Mouse (Mus musculus) midbrain, postnatal 0 days (tissue): ENCODE data around the gene Slc38a10. TPM values are rescaled to one million over a fixed set of nuclear protein-coding genes. Genes with fewer than 3 reads are reported as not detected.
A peak's percentile ranks its signal among the peaks of the same experiment; 100 is the strongest.

Experiments used
- ATAC-seq: fragments of 200-750 bp; cut with Nextera tagmentation; 2 replicates; pipeline ENCODE4 v1.8.0; 2017; ENCODE audit warnings: moderate number of reproducible peaks, mild to moderate bottlenecking, moderate TSS enrichment, moderate library complexity; ENCODE audit not compliant: low FRiP score
- DNase-seq: peaks from one replicate; pipeline ENCODE4 v3.0.0-alpha.2; 2015; ENCODE audit warnings: low spot score
- H3K27ac ChIP-seq: fragments of 300-500 bp; sonication (generic); 2 replicates; pipeline ENCODE4 v1.5.1; 2014; ENCODE audit warnings: low read depth, mild to moderate bottlenecking, low read length, mixed read lengths
- H3K27me3 ChIP-seq: fragments of 300-500 bp; sonication (generic); 2 replicates; pipeline ENCODE4 v1.6.1; 2014; ENCODE audit warnings: low read length, control low read depth, mixed read lengths; ENCODE audit not compliant: insufficient read depth
- H3K36me3 ChIP-seq: fragments of 300-500 bp; sonication (generic); 2 replicates; pipeline ENCODE4 v1.6.1; 2014; ENCODE audit warnings: low read length, control low read depth, mixed read lengths; ENCODE audit not compliant: insufficient read depth
- H3K4me1 ChIP-seq: fragments of 300-500 bp; sonication (generic); 2 replicates; pipeline ENCODE4 v1.6.1; 2014; ENCODE audit warnings: mild to moderate bottlenecking, control low read depth, antibody characterized with exemption, low read length, mixed read lengths; ENCODE audit not compliant: insufficient read depth
- H3K4me2 ChIP-seq: fragments of 300-500 bp; sonication (generic); 2 replicates; pipeline ENCODE4 v1.6.1; 2014; ENCODE audit warnings: low read depth, mild to moderate bottlenecking, low read length, mixed read lengths; ENCODE audit not compliant: poor library complexity, severe bottlenecking
- H3K4me3 ChIP-seq: fragments of 300-500 bp; sonication (generic); 2 replicates; pipeline ENCODE4 v1.5.1; 2014; ENCODE audit warnings: low read depth, mild to moderate bottlenecking, low read length, moderate library complexity
- H3K9ac ChIP-seq: fragments of 300-500 bp; sonication (generic); replicated peaks from 2 replicates; pipeline ENCODE4 v1.6.1; 2014; ENCODE audit warnings: mild to moderate bottlenecking, low read length, moderate library complexity, mixed read lengths; ENCODE audit not compliant: poor library complexity, severe bottlenecking
- H3K9me3 ChIP-seq: fragments of 300-500 bp; sonication (generic); 2 replicates; pipeline ENCODE4 v1.6.1; 2016; ENCODE audit warnings: low read length, control low read depth
- CTCF ChIP-seq: IDR thresholded peaks from 2 replicates; pipeline ENCODE4 v1.5.1; 2016; ENCODE audit warnings: antibody characterized with exemption, mild to moderate bottlenecking
- WGBS: fragments of 180-500 bp; shearing (Covaris S2); extraction: QIAGEN DNeasy Blood & Tissue Kit; methylation state at CpG from one replicate; pipeline ENCODE4 v1.1.7; 2014; 5-methylcytosine and 5-hydroxymethylcytosine counted together
- polyA plus RNA-seq: library from polyadenylated mRNA; unstranded; fragments of >200 nt; fragmentation: Nextera tagmentation; extraction: Ambion mirVana; gene quantifications from 2 replicates; pipeline ENCODE4 v1.2.1, GENCODE M21; 2015
- total RNA-seq: library from RNA; depleted of rRNA; stranded (reverse); fragments of >200 nt; gene quantifications from 2 replicates; pipeline ENCODE4 v1.2.3, GENCODE M21; 2014

Gene Slc38a10
- total and polyA plus RNA-seq, 2 experiments from 2014 or later: 111 to 171 TPM

GRCm38 (mm10) chr11:120163207-120163606, 12.1 kb upstream of the Slc38a10 start:
- Histone ChIP-seq H3K27ac (no peak overlapping the region), H3K4me1 (no peaks in the 10 kb centered on the region), H3K4me3 (no peak overlapping the region), H3K4me2 (no peak overlapping the region), H3K36me3 (no peaks in the 10 kb centered on the region), H3K9me3 (no peaks in the 10 kb centered on the region), H3K9ac (no peak overlapping the region), H3K27me3 (no peaks in the 10 kb centered on the region)
- TF ChIP-seq CTCF: peak; percentile 50
- no peak for DNase-seq
- WGBS: 96% methylated on average over 3 of the region's 3 CpGs
- no peak for ATAC-seq

GRCm38 (mm10) chr11:120161245-120161644, 10.1 kb upstream of the Slc38a10 start:
- H3K4me2 ChIP-seq: no peak overlapping the region

GRCm38 (mm10) chr11:120160478-120160877, 9.3 kb upstream of the Slc38a10 start:
- DNase-seq (no peak), ATAC-seq (no peak)
- peak; percentile 66 for TF ChIP-seq CTCF
- H3K4me1 ChIP-seq: no peaks in the 10 kb centered on the region
- no peak overlapping the region for H3K9ac ChIP-seq
- no peaks in the 10 kb centered on the region for H3K9me3 ChIP-seq
- no peak overlapping the region for H3K4me2 ChIP-seq
- WGBS: 75% methylated on average over 4 of the region's 4 CpGs
- H3K36me3 ChIP-seq: no peaks in the 10 kb centered on the region
- no peak overlapping the region for H3K4me3 ChIP-seq
- H3K27ac ChIP-seq: no peak overlapping the region
- no peaks in the 10 kb centered on the region for H3K27me3 ChIP-seq

More at GRCm38 (mm10) chr11:120161245-120161644, 10.1 kb upstream of the Slc38a10 start:
- ATAC-seq (no peak), DNase-seq (no peak)
- Histone ChIP-seq H3K9me3 (no peaks in the 10 kb centered on the region), H3K27me3 (no peaks in the 10 kb centered on the region), H3K27ac (no peak overlapping the region), H3K9ac (no peak overlapping the region), H3K36me3 (no peaks in the 10 kb centered on the region), H3K4me3 (no peak overlapping the region), H3K4me1 (no peaks in the 10 kb centered on the region)
- 39% methylated on average over 4 of the region's 4 CpGs for WGBS
- no peak for TF ChIP-seq CTCF

DNA sequence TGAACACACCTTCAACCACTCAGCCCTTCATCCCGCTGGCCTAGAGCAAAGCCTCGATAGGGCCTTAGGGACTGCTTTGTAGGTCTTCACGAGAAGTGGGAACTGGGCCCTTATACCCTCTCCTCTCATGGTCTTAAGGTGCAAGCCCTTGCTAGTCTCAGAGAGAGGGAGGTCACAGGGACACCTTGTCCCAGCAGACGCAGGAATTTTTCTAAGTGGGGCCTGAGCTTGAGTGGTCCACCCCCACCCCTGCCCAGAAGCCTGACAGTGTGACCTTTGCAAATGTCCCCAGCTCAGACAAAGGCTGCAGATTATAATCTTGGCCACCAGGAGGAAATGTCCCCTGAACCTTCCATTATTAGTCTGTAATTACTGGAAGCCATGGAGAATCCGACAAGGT, 8.5 kb upstream of the Slc38a10 start:
- H3K9ac ChIP-seq: no peak overlapping the region
- ATAC-seq: no peak

DNA sequence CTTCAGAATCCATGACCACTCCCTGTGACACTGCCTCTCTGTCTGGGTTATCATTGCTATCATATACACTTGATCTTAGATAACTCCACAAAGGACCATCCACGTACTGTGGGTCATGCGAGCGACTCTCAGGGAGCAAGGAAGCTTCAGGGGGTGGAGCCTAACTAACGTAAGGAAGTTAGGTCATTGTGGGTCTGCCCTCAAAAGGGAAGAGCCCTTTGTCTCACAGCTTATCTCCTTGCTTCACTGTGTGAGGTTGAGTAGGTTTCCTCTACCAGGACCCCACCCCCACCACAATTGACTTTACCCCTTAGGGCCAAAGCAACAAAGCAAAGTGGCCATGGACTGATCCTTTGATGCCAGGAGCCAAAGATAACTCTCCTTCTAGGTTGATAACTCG, 7.7 kb upstream of the Slc38a10 start:
- no peaks in the 10 kb centered on the region for H3K27me3 ChIP-seq
- 59% methylated on average over 5 of the region's 5 CpGs for WGBS
- DNase-seq (no peak), ATAC-seq (no peak)
- H3K27ac ChIP-seq: no peak overlapping the region
- H3K9ac ChIP-seq: no peak overlapping the region
- no peaks in the 10 kb centered on the region for H3K9me3 ChIP-seq
- TF ChIP-seq CTCF: no peak
- no peaks in the 10 kb centered on the region for H3K4me1 ChIP-seq
- H3K4me3 ChIP-seq: no peak overlapping the region
- H3K36me3 ChIP-seq: no peaks in the 10 kb centered on the region
- no peak overlapping the region for H3K4me2 ChIP-seq

More for the DNA sequence above, 8.5 kb upstream of the Slc38a10 start:
- no peaks in the 10 kb centered on the region for H3K27me3 ChIP-seq
- no peak for DNase-seq
- WGBS: 58% methylated on average over 5 of the region's 5 CpGs
- H3K4me1 ChIP-seq: no peaks in the 10 kb centered on the region
- no peak for TF ChIP-seq CTCF
- H3K27ac ChIP-seq: no peak overlapping the region
- H3K4me3 ChIP-seq: no peak overlapping the region
- H3K9me3 ChIP-seq: no peaks in the 10 kb centered on the region
- H3K4me2 ChIP-seq: no peak overlapping the region
- H3K36me3 ChIP-seq: no peaks in the 10 kb centered on the region

GRCm38 (mm10) chr11:120150440-120151112, 570 bp downstream of the Slc38a10 start:
- H3K9ac ChIP-seq: peak overlapping the region; percentile 81
- no peaks in the 10 kb centered on the region for H3K27me3 ChIP-seq
- peak overlapping the region; percentile 85 for H3K4me3 ChIP-seq
- WGBS: under 1% methylated on average over 44 of the region's 44 CpGs
- ATAC-seq (peak; percentile 61; the same call in 1 of the 2 replicates), DNase-seq (peak; percentile 56)
- H3K36me3 ChIP-seq: no peaks in the 10 kb centered on the region
- no peaks in the 10 kb centered on the region for H3K9me3 ChIP-seq
- no peak for TF ChIP-seq CTCF
- H3K4me2 ChIP-seq: peak overlapping the region; percentile 87
- peaks cover 5% of the 10 kb centered on the region; the same call in 1 of the 2 replicates for H3K4me1 ChIP-seq
- peak overlapping the region; percentile 55 for H3K27ac ChIP-seq
